Mouse (Mus musculus) adrenal gland, postnatal 36 days (tissue): ENCODE results near the gene Zfp385a. TPM values are rescaled to one million over a fixed set of nuclear protein-coding genes. Genes with fewer than 3 reads are reported as not detected.

ENCODE experiments used
- DNase-seq, 2 experiments: peaks; one replicate each; pipeline ENCODE4 v3.0.0; 2021; ENCODE audit warnings: mixed read lengths in 1 of 2
- total RNA-seq, 2 experiments: library from RNA; stranded (reverse); gene quantifications; 2 replicates each; pipeline ENCODE4 v1.2.3; 2021

Gene Zfp385a
- total RNA-seq, 2 experiments from 2014 or later = 11.8 to 13.3 TPM

DNA sequence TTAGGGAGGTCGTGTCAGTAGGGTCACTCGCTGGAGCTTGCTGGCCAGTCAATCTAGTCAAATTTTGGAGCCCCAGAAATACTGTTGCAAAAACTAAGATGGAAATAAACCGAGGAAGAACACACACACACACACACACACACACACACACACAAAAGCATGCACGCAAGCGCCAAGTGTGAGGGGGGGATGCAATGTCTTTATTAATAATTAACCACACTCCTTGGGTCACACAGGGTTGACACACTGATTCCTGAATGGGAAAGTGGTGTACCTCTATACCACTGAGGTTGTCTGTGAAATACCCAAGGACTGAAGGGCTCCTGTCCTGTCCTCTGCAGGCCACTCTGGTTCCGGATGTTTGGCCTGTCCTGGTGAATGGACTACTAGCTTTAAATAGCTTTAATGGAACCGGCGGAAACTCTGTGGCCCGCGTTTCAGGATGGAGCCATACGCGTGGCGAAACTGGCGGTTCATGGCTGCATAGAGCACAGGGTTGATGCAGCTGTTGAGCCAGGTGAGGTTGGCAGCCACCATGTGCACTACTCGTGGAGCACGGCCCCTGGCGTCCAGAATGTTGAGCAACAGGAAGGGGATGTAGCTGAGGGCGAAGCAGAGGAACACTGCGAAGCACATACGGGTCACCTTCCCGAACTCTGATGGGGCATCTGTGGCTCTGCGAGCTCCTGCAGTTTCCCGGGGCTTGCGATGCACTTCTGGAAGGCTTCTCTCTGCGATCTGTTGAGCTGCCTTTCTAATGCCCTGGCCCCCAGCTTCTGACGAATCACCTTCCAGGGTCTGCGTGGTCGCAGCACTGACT is 31.6 kb downstream of the Zfp385a start:
- DNase-seq = no peak

DNA sequence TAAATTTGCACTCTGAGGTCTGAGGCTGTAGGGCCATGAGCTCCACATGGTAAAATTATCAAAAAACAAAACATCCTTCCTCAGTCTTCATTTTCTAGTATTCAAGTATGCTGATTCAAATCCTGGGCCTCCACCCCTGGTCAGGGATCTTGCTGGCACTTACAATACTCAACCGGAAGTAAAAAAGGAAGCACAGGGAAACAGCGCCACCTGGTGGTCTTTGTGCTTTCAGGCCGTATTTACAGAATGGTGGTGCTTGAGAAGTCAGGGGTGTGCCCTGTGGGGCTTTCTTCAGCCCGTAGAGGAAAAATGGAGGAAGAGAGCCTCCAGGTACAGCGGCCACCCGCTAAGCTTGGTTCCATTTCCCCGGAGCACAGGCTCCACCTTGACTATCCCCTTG is 32.8 kb downstream of the Zfp385a start:
- peak; percentile 90 to 92 for DNase-seq

DNA sequence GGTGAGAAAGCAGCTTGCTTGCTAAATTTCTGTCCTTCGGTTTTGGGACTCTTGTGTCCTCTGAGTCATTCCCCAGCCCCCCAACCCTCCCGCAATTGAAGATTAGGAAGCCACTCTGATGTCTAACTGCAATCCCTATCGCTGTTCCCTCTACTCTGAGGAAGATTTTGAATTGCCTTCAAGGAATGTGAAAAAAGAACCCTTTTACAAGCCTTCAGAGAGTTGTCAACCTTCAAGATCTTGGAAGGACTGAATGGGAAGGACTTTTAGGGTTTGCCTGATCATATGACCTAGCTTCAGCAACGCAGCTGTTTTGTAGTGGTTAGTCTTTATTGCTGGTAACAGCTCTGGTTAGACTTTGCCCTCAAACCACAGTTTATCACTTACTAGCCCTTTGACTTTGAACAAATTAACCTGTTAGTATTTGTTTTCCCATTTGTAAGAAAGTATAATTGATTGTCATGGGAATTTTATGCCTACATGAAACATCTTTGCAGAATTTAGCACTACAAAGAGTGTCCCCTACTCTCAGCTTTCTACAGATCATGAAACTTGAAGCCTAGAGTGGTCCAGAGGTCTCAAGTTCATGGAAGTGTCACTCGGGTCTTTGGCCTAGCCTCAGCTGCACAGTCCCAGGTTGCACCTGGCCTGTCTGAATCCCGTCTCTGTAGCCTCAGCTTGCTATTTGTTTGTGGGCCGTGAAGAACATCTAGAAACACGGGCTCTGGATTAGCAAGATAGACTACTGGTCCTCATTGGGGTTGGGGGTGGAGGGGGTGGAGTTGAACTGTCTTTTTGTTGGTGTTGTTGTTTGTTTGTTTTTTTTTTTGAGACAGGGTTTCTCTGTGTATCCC is 33.9 kb downstream of the Zfp385a start:
- peak; percentile 51 to 65 for DNase-seq

DNA sequence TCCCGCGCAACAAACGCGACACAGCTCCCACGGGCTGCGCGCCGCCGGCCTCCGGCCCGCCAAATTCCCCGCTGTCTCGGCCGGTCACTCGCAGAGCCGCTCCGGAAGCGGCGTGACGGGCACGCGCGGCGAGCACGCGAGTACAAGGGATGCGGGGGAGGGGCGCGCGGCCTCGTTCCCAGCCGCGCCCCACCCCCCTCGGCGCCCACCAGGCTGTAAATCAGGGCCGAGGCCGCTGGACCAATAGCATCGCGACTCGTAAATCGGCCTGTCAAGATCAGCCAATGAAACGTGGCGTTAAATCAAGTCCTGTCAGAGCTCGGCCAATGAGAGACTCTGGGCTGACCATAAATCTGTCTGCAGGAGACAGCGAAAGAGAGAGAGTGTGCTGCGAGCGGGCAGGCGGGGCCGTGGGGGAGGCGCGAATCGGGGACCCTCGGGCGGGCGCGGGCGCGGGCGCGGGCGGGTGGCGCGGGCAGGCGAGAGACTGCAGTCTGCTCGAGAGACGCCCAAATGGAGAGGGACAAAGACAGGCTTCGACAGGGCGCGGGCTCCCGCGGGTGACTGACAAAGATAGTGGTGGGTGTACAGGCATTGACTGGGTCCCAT is 34.7 kb downstream of the Zfp385a start:
- peak; percentile 94 to 97 for DNase-seq

DNA sequence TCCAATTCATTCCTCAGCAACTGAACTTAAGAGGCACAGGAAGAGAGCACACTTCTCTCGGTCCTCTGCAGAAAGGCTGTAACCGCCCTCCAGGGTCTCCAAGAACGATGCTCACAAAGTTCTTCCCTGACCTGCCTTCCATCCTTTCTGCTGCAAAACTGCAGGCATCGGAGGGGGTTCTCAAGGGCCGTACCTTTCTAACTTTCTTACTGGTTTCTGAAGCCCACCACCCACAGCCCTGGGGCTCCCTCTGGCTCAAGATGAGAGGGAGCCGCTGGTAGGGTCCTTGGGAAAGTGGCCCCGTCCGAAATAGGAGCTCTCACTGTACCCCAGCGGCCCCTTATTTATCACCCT is 35.3 kb downstream of the Zfp385a start:
- DNase-seq = no peak

DNA sequence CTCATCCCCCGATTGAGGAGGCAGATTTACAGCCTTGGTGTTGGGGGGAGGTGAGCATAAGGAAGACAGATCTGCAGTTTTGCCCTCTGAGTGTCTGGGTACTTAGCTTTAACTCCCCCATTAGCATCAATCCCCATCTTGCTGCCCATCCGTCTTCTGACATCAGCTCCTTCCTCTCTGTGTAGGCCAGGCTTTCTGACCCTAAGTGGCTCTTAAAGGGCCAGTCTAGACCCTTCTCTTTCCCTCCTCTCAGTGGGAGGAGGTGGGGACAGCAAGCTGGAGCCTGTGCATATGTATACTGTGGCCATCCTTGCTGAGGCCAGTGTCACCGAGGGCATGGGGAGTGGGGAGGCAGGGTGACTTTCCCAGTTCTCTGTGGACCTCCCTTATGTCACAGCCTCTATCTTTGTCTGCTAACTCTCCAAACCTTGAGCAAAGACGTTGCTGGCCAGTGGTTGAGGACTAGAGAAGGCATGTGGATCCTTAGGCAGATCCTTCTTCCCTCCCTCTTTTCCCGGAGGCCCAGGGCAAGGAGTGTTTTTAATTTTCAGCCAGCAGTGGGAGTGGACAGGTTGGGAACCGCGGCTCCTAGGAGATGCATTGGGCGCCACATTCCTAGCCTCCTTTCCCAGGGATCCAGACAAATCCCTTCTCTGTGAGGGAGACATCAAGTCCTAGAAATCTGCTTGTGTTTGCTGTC is 35.8 kb downstream of the Zfp385a start:
- DNase-seq = no peak

DNA sequence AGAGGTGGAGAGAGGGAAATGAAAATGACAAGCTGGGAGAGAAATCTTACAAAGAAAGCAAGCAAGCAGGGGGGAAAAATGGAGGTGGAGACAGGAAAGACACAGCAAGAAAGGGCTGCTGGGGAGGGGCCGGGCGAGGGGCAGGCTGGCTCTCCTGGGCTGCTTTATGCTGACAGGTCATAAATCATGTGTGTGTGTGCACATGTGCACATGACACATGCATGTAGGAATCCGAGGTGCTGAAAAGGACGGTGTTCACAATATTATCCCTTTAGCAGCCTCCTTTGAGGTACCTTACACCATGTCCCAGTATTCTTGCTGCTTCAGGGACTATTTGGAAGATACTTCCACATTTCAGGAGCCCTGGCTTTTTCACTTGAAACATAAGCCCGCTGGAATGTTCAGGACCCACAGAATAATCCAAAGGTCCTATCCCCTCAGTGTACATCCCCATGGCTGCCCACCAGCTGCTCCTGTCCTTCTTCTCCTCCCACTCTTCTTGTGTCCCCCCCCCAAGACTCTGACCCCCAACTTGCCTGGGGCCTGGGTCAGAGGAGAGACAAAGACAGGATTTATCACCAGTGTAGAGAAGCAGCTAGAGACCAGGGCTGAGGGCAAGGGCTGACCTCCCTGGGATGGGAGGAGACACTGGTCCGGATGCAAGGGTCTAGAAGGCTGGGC is 37.4 kb downstream of the Zfp385a start:
- DNase-seq = no peak

DNA sequence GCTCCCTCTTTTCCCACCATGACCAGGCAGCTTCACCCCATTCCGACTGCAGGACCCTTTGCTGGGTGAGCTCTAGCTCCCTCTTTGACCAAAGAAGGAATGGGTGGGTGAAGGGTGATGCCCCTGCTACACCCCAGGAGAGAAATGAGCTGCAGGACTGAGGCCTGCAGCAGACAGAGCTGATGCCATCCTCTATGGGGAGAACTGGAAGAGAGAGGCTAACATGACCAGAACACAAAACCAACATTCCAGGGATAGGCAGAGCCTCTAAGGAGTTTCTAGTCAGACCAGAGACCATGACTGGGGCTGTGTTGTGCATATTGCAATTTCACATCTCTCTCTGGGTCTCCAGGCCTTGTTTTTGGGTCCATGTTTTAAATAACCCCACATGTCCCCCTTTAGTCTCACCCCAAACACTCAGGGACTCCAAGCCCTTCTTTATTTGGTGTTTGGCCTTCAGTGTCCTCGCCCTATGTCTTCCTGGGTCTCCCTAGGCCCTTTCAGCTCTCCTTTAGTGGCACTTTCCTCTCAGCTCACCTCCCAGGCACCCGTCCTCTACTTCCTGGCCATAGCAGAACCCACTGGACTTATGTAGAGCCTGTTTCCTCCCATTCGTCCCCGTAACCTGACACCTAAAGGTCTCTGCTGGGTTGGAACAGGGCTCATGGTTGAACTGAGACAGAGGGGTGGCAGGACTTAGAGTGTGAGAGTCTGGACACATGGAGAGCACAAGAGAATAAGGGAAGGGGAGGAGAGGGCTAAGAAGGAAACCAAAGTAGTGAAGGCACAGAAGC is 38.1 kb downstream of the Zfp385a start:
- no peak for DNase-seq

DNA sequence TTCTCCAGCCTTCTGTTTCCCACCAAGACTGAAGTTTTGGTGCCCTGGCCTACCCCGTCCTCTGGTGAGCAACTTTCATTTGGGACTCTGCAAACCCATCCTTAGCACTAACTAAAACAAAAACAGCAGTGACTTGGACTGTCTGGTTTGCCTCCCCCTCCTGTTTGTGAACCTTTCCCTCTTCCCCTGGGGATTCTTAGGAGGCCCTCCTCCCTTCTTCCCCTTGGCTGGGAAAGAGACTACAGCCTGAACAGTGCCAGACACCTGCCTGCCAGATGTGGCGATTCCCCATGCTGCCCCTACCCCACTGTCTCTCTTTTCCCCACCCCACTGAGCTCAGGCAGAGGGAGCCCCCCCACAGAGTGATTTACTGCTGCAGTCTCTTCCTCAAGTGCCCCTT is 38.8 kb downstream of the Zfp385a start:
- no peak for DNase-seq

DNA sequence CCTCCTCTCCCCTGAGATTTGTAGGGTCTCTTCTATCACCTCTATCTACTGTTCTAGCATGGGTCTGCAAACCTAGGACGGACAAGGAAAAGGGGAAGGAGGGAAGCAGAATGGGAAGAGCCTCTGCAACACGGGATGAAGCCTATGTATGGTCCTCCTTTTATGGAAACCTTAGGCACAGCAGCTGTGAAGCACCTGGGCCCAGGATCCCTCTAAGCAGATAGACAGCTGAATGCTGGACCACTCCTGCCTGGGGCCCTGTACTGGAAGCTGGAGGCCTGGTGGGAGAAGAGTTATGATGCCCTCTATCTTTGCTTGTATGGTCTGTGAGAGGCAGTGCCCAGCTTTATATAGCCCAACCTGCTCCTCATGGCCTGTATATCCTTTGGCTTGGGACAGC is 39.3 kb downstream of the Zfp385a start:
- no peak for DNase-seq

DNA sequence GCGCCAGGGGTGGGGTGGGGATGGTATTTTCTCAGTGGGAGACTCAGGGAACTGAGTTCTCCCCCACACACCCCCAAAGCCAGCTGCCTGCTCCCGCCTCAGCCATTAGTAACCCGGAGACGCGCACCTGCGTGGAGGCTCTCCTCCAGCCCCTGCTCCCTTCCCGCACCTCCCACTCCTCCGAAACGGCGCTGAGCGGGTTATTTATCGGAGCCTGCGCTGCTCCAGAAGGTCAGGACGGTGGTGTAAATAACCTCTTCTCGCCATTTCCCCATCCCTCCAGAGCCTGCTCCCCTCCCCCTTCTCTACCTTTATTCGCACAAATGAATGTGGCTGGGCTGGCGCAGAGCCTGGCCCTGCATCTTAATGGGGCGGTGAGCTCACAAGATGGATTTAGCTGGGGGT is 39.8 kb downstream of the Zfp385a start:
- no peak for DNase-seq

DNA sequence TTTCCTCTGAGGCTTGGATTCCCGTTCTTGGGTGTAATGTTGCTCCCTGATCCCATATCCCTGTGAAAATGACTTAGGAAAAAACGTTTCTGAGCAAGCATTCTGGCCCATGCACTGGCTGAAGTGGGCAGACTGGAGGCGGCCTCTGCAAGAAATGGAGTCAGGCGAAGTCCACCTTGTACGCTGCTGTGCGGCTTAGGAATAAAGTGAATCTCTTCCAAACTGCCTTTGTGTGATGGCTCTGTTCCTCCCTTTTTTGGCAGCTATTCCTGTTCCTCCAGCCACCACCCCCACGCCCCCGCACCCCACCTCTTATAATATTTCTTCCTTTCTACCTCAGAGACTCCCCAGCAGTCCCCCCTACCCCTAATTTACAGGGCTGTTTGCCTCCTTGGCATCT is 40.2 kb downstream of the Zfp385a start:
- DNase-seq = no peak

DNA sequence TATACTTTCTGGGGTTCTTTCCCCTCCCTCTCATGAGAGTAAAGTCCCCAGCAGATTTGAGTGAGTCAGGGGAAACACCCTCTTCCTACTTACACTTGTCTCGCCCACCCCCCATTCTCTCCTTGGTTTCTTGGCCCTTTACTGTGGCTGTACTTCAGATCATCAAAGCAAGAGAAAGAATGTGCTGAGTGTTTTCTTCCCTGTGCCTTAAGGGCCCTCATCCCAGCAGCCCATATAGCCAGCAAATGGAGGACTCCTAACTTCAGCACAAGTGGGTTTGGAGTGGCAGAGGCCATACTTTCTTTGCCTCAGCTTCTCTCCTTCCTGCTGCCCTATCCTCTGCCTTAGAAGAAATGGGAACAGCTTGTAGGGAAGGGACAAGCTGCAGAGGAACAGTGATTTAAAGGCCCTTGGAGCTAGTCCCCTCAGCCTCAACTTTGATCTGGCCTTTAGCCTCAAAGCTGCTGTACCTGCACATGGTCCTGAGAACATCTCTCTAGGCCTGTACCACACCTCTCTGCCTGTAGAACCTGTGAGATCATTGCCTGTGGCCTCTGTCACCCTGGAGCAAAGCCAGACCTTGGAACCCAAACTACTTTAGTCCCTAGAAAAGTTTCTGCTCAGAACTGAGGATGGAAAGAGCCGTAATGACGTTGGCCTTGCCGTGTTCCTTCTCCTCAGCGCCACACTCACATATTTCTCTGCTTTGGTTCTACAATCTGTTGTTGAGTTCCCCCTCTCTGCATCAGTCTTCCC is 40.9 kb downstream of the Zfp385a start:
- no peak for DNase-seq

DNA sequence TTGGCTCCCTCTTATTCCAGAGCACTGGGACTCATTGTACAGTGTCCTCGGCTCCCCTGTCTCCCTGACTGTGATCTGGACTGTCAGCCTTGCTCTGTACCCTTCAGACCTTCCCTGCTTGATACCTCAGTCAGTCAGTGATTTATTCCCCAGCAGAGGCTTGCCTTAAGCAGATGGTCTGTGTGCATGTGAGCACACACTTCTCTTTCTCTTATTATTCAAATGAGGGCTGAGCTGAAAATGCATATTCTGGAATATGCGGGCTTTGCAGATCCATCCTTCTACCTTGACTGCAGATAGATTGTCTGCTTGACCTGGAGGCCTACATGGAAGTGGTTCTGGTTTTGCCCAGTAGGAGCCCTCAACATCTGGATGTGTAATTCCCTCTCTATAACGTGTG is 41.9 kb downstream of the Zfp385a start:
- no peak for DNase-seq

DNA sequence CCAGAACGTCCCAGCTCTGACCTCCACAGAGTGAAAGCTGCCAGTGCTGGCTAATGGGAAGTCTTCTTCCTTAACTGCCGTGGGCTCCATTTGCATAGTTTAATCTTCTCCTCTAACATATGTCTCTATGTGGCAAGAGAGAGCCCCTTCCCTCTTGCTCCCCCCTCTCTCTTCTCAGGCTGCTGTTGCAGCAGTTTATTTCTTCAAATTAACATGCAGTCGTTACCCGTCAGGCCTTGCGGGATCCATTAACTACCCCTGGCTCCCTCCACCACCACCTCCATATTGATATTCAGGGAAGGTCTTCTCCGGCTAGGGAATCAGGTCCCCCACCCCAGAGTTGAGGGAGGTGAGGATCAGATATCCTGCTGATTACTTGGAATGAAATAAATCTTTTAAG is 42.6 kb downstream of the Zfp385a start:
- no peak for DNase-seq

DNA sequence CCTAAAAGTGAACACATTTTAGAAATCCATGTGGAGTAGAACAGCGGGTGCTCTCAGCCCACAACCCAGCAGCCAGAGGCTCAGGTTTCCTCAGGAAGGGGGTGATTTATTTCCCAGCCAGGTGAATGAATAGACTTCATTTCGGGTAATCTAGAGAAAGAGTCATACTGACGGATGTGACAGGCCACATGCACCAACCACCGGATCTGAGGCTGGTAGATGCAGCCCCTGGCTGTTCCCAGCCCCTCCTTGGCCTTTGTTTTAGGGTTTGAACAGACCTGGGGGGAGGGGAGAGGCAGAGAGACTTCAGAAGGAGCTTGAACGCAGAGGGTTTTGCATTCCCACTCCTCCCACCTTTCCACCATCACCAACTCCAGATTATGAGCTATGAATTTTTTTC is 44.0 kb downstream of the Zfp385a start:
- DNase-seq = no peak

DNA sequence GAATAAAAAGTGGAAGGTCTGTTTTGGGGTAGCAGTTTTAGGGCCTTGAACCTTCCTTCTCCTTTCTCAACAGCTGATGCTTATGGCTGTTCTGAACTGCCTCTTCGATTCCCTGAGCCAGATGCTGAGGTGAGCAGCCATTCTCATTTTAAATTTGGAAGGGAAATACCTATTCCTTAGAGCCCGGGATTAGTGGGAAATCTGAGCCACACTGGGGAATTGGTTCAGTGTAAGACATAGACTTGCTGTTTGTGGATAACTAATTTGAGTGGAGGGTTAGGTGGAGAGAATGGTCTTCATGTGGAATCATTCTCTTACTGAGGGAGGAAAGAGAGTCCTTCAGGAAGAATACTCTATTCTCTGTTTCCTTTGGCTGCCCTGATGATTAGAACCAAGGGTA is 45.2 kb downstream of the Zfp385a start:
- no peak for DNase-seq

DNA sequence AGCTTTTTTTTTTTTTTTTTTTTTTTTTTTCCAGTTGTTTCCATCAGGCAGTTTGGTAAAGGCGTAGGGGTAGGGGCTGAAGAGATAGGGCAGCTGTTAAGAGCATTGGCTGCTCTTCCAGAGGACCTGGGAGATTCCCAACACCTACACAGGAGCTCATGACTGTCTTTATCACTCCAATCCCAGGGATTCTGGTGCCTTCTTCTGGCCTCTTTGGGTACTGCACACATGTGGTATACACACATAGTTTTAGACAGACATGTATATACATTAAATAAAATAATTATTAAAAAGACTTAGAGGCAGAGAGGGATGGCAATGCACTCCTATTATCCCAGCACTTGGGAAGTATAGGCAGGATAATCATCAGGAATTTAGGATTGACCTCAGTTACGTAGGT is 46.5 kb downstream of the Zfp385a start:
- DNase-seq = no peak

DNA sequence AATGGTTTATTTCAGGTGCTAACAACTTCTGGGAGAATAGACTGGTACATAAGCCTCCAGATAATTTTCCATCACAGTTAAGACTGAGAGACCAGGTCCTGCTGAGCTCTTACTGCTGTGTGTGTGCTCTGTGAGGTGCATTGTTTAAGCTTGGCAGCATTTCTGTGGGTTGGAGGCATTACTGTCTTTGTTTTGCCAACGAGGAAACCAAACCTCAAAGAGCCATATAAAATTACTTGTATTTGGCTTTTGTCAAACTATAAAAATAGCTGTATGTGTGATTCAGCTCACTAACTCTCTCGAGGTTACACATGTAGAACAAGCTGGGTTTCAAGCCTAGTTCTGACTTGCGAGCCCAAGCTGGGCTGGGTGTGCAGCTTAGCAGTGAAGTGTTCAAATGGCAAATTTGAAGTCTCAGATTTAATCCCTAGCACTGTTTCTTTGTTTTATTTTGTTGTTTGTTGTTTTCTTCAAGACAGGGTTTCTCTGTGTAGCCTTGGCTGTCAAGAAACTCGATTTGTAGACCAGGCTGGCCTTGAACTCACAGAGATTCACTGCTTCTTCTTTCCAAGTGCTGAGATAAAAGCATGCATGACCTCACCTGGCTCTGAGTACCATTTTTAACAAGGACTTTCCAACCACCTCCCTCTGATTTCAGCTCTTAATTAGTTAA is 47.1 kb downstream of the Zfp385a start:
- DNase-seq = peak in 1 of 2 experiments; percentile 22

DNA sequence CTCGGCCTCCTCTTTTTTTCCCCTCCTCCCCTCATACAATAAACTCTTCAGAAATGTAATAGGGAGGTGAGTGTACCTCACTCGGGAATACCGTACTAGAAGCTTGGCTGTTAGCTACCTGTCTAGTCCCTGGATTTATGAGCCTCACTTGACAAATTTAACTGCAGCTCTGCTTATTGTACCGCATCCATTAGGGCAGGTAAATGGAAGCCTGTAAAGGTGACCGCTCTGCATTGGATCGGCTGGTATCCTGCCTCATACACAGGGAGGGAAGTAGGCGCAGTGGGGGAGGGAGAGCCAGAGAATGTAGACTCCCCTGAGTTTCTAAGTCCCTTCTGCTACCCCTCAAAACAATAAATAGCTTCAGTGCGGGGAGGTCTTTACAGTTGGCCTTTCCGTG is 49.0 kb downstream of the Zfp385a start:
- DNase-seq = no peak
